Mouse (Mus musculus) heart, postnatal 36 days (tissue): Measurements from ENCODE around the gene Slc6a16. TPM values are rescaled to one million over a fixed set of nuclear protein-coding genes. Genes with fewer than 3 reads are reported as not detected.

Experiments
- DNase-seq, 2 experiments: peaks; one replicate each; pipeline ENCODE4 v3.0.0; 2021 to 2022
- intact Hi-C: fragments of 180-260 bp; cut with DNase I; formaldehyde crosslinking; loops from one replicate; pipeline ENCODE4 v1.15.1; 2025
- total RNA-seq, 2 experiments: library from RNA; stranded (reverse); gene quantifications; 2 replicates each; pipeline ENCODE4 v1.2.3; 2021

The Slc6a16 gene
- total RNA-seq, 2 experiments from 2014 or later = not detected

DNA sequence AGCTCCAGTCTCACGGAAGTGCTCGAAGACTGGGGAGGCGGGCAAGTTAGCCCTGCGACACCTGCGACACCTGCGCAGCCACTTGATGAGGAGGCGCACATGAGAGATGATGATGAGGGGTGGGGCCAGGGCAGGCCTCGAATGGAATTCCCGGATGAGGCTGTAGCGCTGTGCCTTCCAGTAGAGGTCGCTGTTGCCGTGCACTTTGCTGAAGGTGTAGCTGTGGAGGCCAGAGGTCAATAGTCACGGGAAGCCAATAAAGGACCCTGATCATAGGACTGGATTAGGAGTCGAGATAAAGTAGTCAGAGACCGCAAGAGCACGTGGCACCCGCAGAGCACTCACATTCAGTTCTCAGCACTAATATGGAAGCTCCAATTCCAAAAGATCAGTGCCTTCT is 64.4 kb downstream of the Slc6a16 start:
- peak; percentile 49 to 59 for DNase-seq
- intact Hi-C loops = no loop called here

DNA sequence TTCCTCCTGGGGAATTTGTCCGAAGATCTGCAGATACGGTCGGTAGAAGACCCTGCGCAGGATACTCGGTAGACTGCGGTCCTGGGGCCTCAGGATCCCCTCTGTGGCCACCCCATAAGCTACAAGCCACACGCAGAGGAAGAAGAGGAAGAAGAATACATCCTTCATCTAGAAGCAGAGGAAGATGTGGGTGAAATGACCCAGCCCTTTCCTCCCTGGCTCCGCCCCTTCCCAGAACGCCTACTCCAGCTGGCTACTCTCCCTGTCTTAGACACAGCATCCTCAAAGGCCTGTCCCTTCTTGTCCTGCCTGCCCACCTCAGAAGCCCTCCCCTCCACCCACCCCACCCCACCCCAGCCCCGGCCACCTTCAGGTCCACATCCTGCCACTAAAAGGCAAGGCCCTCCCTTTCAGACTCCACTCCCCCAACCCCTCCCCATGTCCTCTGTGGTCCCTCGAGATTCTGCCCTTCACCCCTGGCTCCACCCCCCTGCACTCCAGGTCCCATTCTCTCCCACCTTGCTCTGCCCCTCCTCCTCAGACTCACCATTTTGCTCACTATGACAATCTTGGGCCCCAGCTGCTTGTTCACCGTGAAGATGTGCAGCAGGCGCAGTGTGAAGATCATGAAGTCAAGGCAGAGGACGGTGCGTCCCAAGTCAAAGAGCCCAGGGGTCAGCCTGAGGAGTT is 67.8 kb downstream of the Slc6a16 start:
- intact Hi-C loops = loop anchor here (2.0 kb wide), 2 partner anchors 32 to 86 kb away; partner anchors contain the start of gene Snrnp70
- DNase-seq = no peak

DNA sequence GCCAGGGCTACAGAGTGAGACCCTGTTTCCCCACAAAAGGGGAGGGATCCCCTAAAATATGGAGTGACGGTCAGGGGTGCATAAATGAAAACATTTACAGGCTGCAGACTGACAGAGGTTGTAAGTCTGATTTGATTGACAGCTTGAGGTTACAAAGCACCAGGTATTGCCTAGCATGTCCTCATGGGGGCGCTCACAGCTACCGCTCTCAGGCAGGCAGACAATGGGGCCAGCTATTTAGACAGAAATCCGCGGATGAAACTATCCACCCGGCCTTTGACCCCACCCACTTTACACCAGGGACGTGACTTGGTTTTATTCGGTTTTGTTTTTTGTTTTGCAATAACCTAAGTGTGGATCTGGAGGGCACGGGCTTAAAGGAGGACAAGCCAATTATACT is 68.6 kb downstream of the Slc6a16 start:
- peak in 1 of 2 experiments; percentile 46 for DNase-seq
- intact Hi-C loops = loop anchor here (2.0 kb wide), 2 partner anchors 31 to 85 kb away; partner anchors contain the start of gene Snrnp70

DNA sequence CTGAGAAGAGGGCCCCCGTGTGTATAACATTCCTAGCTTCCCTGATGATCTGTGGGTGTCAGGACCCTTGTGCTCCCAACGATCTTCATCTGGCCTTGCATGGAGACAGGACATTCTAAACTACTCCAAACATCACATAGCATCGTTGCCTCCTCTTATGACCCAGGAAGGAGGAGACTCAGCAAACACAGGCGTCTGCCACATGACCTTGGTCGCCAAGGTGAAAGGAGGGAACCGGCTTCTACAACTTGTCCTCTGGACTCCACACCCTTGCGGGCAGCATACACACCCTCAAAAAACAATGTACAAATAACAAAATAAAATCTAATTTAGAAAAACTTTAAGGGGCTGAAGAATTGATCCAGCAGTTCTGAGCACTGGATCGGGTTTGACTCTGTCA is 71.1 kb downstream of the Slc6a16 start:
- intact Hi-C loops = no loop called here

DNA sequence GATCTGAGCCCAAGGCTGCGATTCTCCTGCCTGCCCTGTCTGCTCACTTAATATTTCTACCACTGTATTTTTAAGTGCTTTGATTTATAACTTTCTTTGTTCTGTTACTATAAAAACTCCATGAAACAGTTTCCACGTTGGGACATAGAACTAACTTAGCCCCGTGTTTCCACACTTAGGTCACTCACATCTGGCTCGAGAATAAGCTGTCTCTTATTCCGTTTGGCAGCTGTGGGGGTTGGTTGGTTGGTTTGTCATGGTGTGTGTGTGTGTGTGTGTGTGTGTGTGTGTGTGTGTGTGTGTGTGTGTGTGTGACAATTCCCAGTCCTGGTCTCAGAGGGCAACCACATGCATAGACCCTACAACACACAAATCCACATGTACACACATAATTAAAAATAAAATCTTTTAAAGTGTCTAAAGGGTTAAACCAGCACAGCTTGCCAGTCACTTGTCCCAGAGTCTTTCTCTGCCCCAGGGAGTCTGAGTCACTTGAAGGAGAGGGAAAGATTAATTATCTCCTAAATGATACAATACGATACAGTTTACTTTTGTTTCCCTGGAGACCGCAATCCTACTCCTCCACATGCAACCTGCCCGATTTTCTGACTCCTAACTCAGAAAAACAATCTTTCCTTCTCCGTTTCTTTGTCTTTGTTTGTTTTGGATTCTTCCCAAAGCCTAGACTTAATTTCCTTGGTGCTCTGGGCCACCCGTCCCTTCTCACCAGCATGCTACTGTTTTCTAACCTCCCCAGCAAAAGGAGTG is 72.0 kb downstream of the Slc6a16 start:
- intact Hi-C loops = no loop called here

More for the DNA sequence above, 71.1 kb downstream of the Slc6a16 start:
- no peak for DNase-seq

DNA sequence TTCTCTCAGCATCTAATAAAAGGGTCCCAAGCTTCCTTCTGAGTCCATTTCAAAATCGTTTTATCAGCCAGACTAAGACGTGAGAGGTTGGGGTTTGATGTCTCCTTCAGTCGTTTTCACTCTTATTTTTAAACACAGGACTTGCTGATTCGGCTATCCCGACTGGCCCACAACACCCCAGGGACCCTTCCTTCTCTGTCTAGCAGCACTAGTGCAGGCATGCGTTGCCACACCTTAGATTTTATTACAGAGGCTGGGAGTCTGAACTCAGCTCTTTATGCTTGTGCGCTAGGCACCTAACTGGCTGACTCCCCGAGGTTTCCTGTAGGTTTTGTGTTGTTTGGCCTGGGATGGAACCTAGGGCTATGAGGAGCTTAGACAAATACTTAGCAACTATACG is 72.6 kb downstream of the Slc6a16 start:
- intact Hi-C loops = no loop called here
- no peak for DNase-seq

More for the DNA sequence above, 72.0 kb downstream of the Slc6a16 start:
- DNase-seq = no peak

DNA sequence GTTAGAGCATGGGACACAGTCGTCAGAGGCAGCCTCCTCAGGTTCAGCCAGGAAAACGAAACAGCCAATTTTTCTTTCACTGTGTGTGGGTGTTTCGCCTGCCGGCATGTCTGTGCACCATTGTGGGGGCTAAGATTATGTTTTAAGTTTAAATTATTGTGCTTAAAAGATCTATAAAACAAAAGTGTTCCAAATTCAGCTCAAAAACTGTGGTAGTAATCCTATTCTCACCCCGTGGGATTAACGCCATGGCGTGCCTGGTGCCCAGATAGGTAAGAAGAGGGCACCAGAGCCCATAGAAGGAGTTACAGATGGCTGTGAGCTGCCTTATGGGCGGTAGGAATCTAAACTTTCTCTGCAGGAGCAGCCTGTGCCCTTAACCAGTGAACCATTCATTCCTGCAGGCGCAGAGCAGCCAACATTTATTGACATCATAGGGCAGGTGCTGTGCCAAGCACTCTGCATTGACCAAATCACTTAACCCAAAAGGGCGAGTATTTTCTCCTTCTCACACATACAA is 74.4 kb downstream of the Slc6a16 start:
- intact Hi-C loops = no loop called here
- DNase-seq = no peak

DNA sequence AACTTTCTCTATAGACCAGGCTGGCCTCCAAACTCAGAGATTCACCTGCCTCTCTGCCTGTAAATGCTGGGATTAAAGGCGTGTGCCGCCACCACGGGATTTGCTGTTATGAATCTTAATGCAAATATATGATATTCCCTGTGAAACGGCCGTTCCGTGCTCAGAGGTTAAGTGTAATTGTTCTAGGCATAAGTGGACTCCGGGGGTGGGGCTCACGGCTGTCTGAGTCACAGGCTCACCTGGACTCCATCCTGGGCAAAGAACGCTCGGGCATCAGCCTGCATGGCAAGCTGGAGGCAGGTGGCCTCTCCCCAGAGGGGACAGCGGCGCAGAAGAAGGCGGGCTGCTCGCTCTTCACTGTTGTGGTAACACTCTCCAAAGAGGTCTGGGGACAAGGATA is 75.7 kb downstream of the Slc6a16 start:
- intact Hi-C loops = no loop called here
- DNase-seq = no peak

DNA sequence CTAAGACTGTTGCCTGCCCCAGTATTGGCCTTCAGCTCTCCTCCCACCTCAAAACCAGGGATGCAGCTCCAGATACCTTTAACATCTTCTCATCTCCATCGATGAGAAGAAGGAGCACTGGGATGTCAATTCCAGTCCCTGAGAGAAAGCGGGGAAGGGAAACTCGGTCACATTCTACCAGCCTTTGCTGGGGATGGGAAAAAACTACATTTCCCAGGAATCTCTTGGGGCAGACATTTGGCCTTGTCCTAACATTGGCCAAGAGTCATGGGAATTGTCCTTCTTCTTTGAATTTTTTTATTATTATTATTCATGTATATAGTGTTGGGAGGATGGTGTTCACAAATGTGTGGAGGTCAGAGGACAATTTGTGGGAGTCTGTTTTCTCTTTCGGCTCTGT is 81.4 kb downstream of the Slc6a16 start:
- intact Hi-C loops = no loop called here
- no peak for DNase-seq

Other genes with a start within 250 kb of the Slc6a16 start
- gene Irf3, start 243.4 kb upstream of the Slc6a16 start, total RNA-seq = 10 to 100 TPM; 27.3 to 31.7 TPM
- gene Bcl2l12, start 242.4 kb upstream of the Slc6a16 start, total RNA-seq = 10 to 100 TPM; 10.2 to 11.2 TPM
- gene Scaf1, start 224.7 kb upstream of the Slc6a16 start, total RNA-seq = 10 to 100 TPM; 48.0 to 48.1 TPM
- gene Rras, start 223.1 kb upstream of the Slc6a16 start, total RNA-seq = 10 to 100 TPM; 45.1 to 53.3 TPM
- gene Prr12, start 188.2 kb upstream of the Slc6a16 start, total RNA-seq = 10 to 100 TPM; 23.4 to 29.4 TPM
- gene Nosip, start 178.7 kb upstream of the Slc6a16 start, total RNA-seq = 10 to 100 TPM; 30.3 to 32.1 TPM
- gene Prrg2, start 178.4 kb upstream of the Slc6a16 start, total RNA-seq = 1 to 10 TPM; 7.7 to 7.9 TPM
- gene Rcn3, start 148.9 kb upstream of the Slc6a16 start, total RNA-seq = 10 to 100 TPM; 26.4 to 28.1 TPM
- 10 to 100 TPM; 77.1 to 84.5 TPM for gene Fcgrt, start 137.2 kb upstream of the Slc6a16 start, total RNA-seq
- 100 to 1,000 TPM; 567 to 587 TPM for gene Rps11, start 116.6 kb upstream of the Slc6a16 start, total RNA-seq
- 100 to 1,000 TPM; 580 to 665 TPM for gene Rpl13a, start 112.3 kb upstream of the Slc6a16 start, total RNA-seq
- gene Gm45713, start 104.9 kb upstream of the Slc6a16 start, total RNA-seq = not detected
- gene Flt3l, start 104.7 kb upstream of the Slc6a16 start, total RNA-seq = 10 to 100 TPM in 1 of 2 experiments, 1 to 10 TPM in 1; 7.0 to 16.1 TPM
- gene Pih1d1, start 86.8 kb upstream of the Slc6a16 start, total RNA-seq = 10 to 100 TPM; 41.8 to 43.1 TPM
- 10 to 100 TPM; 20.6 to 22.8 TPM for gene Aldh16a1, start 86.5 kb upstream of the Slc6a16 start, total RNA-seq
- gene Slc17a7, start 77.1 kb upstream of the Slc6a16 start, total RNA-seq = 10 to 100 TPM; 19.7 to 21.0 TPM
- not detected for gene Gfy, start 61.5 kb upstream of the Slc6a16 start, total RNA-seq
- gene Pth2, start 60.1 kb upstream of the Slc6a16 start, total RNA-seq = not detected
- not detected for gene Ccdc155, start 36.2 kb upstream of the Slc6a16 start, total RNA-seq
- gene Dkkl1, start 28.9 kb upstream of the Slc6a16 start, total RNA-seq = not detected
- gene Tead2, start 25.3 kb upstream of the Slc6a16 start, total RNA-seq = 10 to 100 TPM; 10.3 to 11.4 TPM
- 1 to 10 TPM; 2.8 to 4.4 TPM for gene Cd37, start 2.0 kb upstream of the Slc6a16 start, total RNA-seq
- gene Slc6a21, start 36.4 kb downstream of the Slc6a16 start, total RNA-seq = not detected
- 10 to 100 TPM; 24.6 to 27.4 TPM for gene Trpm4, start 92.7 kb downstream of the Slc6a16 start, total RNA-seq
- 100 to 1,000 TPM; 842 to 873 TPM for gene Hrc, start 94.2 kb downstream of the Slc6a16 start, total RNA-seq
- gene Ppfia3, start 125.9 kb downstream of the Slc6a16 start, total RNA-seq = not detected
- 1 to 10 TPM; 1.3 to 1.7 TPM for gene Lin7b, start 129.5 kb downstream of the Slc6a16 start, total RNA-seq
- gene Snrnp70, start 154.7 kb downstream of the Slc6a16 start, total RNA-seq = 10 to 100 TPM; 92.8 to 95.9 TPM
- gene Kcna7, start 164.6 kb downstream of the Slc6a16 start, total RNA-seq = 1 to 10 TPM; 4.5 to 5.8 TPM
- under 1 TPM in 1 of 2 experiments, not detected in 1; 0.30 TPM for gene Ntf5, start 172.6 kb downstream of the Slc6a16 start, total RNA-seq
- gene Lhb, start 179.7 kb downstream of the Slc6a16 start, total RNA-seq = not detected
- 100 to 1,000 TPM in 1 of 2 experiments, 10 to 100 TPM in 1; 96.0 to 102 TPM for gene Gys1, start 193.8 kb downstream of the Slc6a16 start, total RNA-seq
- gene Ruvbl2, start 197.0 kb downstream of the Slc6a16 start, total RNA-seq = 10 to 100 TPM; 22.5 to 23.7 TPM
- gene Ftl1, start 218.8 kb downstream of the Slc6a16 start, total RNA-seq = 100 to 1,000 TPM; 246 to 262 TPM
- gene Bax, start 225.8 kb downstream of the Slc6a16 start, total RNA-seq = 10 to 100 TPM; 26.9 to 28.5 TPM
- under 1 TPM in 1 of 2 experiments, not detected in 1; 0.16 TPM for gene Tulp2, start 240.8 kb downstream of the Slc6a16 start, total RNA-seq
- 1 to 10 TPM; 5.4 to 5.8 TPM for gene Gm45808, start 245.7 kb downstream of the Slc6a16 start, total RNA-seq
- gene Dhdh, start 247.7 kb downstream of the Slc6a16 start, total RNA-seq = 1 to 10 TPM; 7.6 to 7.7 TPM